Mouse (Mus musculus) cerebellum, adult 2 months (tissue): Measurements from ENCODE around the gene Cd8a.

Experiments
- CTCF ChIP-seq: fragments of 200-500 bp; IDR thresholded peaks from 2 replicates; pipeline ENCODE4 v1.5.1; 2011; ENCODE audit warnings: low read depth, mild to moderate bottlenecking, control low read depth, low read length, moderate library complexity, borderline replicate concordance; ENCODE audit not compliant: insufficient read depth
- POLR2A ChIP-seq: fragments of 200-500 bp; IDR thresholded peaks from 2 replicates; pipeline ENCODE4 v1.6.1; 2011; ENCODE audit warnings: low read length, control low read depth, borderline replicate concordance; ENCODE audit not compliant: insufficient read depth

GRCm38 (mm10) chr6:71427996-71428725 lies 54.9 kb downstream of the Cd8a start:
- no peak for TF ChIP-seq POLR2A
- no peak for TF ChIP-seq CTCF
